Mouse (Mus musculus) adrenal gland, postnatal 0 days (tissue): ENCODE results near the gene Gm10058. TPM values are rescaled to one million over a fixed set of nuclear protein-coding genes. Genes with fewer than 3 reads are reported as not detected.

Experiments
- polyA plus RNA-seq: library from polyadenylated mRNA; unstranded; fragments of >200 nt; fragmentation: Nextera tagmentation; extraction: Ambion mirVana; gene quantifications from 2 replicates; pipeline ENCODE4 v1.2.1, GENCODE M21; 2015

Gm10058 gene
- not detected in 2 replicates for polyA plus RNA-seq

GRCm38 (mm10) chrX:27946785-27947184 is at the start of gene Gm10058:
Gene Gm10058 (minus strand): TSS chrX:27946885.

